Mouse (Mus musculus): ENCODE data around the gene Tigar.

Tigar gene

DNA sequence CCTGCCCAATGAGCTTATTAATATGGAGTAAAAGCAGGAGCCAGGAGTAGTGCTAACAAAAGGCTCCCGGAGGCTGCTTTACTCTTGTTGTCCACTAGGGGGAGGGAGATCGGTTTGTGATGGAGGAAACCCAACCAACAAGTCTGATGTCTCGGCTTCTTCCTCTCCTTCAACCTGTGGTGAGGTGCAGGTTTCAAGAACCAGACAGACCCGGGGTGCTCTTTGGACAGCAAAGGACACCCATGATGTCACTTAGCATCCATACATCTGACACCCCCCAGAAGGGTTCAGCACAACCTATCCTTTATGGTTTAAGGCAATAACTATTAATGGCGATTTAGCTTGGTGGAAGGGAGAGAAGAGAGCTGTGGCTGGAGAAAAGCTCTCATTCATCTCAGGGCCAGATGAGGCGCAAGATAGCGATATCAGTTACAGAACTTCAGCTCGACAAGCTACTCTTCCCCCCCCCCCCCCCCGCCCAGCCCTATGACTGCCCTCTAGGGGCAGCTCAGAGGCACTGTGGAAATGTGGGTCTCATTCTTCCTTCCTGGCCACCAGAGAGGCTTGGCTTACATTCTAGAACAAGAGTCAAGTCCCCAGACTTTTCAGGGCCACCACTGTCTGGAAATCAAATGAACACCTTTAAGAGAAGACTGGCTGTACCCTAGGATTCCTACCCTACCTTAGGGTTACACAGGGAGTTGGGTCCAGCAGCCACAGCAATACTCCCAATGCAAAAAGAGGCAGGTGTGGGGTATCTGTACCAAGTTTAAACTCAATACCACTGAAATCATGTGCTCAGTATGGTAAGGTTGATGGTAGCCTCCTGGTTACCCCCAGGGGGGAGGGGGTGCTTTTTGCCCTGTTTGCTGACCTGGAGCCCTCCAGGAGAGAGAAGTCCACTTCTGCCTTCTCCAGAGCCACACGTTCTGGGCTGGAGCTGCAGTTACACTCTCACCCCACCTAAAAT, 33.1 kb upstream of the Tigar start:
- DNase-seq, result peak; percentile 53

DNA sequence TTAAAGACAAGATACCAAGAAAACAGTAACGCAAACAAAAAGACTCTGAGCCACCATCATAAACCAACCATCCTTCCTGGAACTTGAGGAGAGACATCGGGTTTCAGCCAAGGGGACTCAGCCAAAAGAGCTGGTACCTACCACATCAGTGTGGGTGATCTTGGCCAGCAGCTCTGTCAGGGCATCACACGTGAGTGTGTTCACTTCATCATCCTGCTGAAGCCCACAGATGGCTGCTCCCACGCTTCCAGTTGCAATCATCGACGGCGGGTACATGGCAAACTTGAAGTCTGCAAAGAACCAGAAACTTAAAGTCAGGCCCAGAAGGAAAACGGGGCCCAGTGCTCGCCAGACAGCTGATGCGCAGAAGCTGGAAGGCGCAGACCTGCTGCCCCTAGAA, 29.6 kb upstream of the Tigar start:
- no peak for DNase-seq

DNA sequence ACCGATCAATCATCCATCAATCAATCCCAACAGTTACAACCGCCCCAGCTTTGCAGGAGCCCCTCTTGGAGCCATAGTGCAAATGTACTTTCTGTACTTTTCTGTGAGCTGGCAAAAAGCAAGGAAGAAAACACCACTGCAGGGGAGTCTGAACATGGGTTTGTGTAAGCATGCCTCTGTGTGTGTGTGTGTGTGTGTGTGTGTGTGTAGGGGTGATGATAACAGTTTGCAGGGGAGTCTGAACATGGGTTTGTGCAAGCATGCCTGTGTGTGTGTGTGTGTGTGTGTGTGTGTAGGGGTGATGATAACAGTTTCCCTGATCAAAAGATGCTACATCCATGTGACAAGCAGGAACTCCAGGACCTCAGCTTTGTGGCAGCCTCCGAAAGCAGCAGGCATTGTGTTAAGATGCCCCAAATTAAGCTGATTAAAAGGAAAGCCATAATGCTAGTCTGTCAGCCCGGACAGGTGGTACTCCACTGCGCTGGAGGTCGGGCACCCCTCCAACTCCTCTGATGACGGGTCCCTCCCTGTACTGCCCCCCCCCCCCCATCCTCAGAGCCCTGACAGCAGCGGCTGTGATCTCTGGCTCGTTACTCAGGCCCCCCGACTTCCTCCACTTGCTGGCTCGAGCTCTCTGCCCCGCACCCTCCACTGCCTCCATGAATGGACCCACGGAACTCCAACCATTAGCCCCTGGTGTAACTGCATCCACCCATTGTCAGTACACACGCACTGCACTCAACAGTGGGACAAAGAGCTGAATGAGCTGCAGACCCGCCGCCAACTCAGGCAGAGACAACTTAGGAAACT, 24.3 kb upstream of the Tigar start:
- no peak for DNase-seq

DNA sequence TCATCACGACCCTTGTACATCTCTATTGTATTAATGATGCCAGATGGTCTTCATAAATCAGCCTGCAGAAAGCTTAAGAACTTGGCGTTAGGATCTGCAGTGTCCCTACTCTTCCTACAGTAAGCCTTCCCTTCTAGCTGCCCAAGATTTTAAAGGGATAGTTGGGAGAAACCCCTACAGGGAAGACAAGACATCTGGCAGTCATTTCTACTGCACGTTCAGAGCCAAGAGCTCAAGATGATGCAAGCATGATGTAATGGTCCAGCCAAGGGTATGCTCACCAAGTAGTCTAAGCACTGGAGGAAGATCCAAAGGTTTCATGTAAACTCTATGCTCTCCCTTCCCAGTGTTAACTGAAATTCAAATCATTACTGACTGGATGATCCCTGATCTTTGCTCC, 23.4 kb upstream of the Tigar start:
- DNase-seq, result no peak

DNA sequence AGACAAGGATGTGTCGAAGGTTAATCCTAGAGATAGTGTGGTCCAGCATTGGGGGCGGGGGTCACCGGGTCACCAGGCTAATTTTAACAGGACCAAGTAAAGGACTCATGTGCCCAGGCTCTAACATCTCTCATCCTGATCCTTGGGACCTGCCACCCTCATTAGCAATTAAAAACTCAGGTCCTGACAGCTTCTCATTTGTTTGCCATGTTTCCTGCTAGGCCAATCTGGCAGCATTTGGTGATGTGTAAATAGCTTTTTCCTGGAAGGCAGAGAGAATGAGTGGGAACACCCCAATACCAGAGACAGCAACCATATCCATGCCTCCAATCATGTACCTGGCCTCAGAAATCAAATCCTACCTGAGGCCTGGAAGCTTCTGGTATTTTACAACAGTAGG, 22.6 kb upstream of the Tigar start:
- no peak for DNase-seq

DNA sequence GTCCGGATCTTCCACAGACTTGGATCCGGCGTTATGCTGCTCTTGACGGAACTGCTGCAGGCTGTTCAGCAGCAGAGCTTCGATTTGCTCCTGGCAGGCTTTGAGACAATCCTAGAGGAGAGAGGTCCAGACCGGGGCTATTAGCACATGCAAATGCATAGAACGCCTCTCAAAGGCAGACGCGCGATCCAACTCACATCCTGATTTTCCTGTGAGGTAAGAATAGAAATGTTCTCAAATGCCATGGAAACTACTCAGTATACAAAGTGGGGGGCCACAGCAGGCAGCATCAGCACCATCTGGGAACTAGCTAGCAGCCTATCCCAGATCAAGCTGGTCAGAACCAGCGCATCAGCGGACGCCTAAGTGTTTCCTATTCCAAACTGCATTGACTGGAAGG, 21.0 kb upstream of the Tigar start:
- no peak for DNase-seq

DNA sequence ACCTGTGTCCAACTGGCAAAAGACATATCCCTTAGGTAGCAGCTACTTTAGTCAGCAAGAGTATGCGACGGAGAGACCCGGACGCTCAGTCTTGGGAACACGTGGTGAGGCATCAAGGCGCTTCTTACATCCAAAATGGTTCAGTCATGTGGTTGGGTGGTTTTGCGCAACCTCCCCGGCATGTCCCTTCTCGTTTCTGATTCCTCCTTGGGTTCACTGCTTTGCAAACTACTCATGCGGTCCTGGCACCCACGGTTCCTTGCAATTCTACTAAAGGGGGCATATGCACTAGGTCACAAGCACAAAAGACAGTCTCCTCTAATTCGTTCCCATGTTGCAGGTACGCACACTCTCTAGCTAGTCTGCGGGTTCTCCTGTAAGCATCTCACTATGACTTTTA, 20.3 kb upstream of the Tigar start:
- DNase-seq, result no peak

DNA sequence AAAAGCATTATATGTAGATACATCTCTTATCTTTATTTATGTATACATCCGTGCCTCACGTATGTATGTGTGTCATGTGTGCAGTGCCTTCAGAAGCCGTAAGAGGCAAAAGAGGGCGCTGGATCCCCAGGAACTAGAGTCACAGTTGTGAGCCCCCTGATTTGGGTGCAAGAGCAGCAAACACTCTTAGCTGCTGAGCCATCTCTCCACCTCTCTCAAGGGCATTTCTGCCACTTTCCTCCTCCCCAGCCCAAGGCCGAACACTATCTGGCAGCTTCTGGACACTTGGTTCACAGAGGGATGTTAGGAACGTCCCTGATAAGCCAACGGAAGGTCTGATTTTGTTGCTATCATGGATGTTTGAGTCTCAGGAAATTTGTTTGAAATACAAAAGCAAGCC, 14.1 kb upstream of the Tigar start:
- no peak for DNase-seq

DNA sequence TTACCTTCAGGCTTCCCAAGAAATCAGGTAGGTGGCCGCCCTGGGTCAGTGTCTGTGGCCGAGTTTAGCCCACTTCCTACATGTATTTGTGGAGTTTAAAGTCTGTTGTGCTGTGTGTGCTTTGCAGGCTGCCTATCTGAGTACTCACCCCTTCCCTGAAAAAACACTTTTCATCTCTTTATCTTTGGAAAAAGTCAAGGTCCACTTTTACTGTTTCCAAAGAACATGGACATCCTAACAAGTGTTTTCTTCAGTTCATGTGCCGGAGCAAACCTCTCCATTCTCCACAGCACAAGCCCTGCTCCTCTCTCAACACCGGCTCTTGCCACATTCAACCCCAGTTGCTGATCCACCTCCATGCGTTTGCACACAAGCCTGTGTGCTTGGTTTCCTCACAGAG, 13.6 kb upstream of the Tigar start:
- no peak for DNase-seq

DNA sequence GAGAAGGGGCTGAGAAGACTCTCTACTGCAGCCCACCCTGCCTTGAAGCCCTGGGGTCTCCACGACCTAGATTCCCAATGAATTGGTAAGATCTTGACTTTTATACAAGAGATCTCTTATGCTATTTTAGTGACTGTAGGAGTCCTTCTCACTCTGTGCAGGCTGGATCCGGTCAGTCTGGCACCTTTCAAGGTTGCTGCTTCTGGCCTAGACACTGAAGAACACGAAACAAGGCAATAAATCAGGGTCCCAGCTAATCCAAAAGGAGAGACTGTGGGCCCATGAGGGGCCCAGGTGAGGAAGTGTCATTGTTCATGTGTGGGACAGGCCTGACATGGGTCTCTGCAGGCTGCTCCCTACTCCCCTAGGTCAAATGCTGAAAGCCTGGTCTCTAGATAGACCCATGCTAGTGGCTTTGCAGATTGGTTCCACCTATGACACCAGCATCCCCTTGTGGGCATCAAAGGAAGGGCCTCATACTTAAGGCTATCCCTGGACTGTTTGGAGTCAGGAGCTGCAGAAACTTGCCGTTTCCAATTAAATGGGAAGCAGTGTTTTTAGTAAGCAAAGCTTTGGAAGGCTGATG, 13.0 kb upstream of the Tigar start:
- DNase-seq, result no peak

DNA sequence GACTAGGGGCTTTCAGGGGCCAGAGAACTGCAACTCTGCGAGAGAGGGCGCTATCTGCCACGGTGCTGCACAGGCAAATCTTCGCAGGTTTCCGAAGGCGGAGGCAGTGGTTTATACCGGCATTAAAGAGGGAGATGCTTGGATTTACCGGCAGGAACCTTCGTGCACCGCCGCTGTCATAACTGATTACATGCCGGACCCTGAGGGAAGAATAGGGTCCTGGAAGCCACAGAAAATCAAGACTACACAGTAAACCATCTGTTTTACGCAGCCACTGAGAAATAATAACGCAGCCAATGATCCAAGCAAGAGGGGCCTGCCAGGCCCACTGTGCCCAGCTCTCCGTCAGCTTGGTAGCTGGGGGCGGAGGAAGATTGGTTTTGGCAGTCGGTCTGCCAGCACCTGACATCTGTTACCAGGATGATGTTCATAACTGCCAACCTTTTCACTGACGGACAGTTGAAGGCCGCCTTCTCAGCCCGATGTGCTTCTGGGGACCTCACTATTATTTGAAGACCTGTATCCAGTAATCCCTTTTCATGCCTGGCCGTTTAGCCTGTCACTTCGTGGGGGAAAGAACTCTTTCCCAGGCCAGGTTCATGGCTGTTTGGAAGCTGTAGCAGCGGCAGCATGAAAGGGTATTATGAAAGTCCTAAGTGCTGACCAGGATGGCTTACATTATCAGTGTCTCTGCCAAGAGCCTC, 5.5 kb upstream of the Tigar start:
- no peak for DNase-seq

DNA sequence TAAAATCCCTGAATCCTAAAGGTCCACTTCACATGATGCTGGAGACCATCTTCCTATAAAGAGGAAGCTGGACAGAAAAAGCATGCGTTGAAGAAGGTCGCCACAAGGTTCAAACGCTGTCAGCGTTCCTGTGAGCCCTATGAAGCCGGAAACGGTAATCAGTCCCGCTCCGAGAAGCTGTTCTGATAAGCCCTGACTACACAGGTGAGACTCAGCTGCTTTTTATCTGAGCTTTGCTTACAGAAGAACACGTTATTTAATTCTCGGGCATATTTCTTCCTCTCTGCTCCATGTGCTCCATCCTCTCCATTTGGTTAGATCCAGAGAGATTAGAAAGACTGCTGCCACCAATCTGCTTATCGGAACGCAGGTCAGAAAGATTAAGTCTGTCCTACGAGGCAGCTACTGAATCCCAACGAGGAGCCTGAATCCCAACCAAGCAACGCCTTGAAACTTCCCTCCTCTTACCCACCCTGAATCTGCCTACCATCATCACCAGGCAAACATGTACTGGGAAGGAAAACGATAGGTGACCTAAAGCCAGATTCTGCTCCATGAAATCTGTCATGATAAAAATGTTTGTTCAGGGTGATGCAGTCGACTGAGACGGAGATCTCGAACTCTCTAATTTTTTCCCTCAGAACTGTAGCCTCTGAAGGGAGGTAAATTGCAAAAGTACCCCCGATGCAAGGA, 843 bp downstream of the Tigar start:
- no peak for DNase-seq

DNA sequence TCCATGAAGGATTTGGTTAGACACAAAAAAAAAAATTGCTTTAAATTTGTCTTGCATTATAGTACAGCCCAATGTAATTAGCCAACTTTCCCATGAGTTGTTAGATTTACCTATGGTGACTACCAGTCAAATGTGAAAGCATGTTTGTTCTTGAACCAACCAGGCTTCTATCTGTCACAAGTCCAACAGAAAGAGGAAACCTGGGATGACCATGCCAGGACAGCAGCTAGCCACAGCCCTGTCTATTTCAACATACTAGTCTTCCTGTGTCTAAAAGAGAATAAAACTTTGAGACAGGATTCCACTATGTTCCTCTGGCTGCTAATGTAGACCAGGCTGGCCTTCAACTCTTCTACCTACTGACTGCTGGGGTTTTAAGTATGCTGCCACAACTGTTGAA, 1.9 kb downstream of the Tigar start:
- DNase-seq, result no peak

DNA sequence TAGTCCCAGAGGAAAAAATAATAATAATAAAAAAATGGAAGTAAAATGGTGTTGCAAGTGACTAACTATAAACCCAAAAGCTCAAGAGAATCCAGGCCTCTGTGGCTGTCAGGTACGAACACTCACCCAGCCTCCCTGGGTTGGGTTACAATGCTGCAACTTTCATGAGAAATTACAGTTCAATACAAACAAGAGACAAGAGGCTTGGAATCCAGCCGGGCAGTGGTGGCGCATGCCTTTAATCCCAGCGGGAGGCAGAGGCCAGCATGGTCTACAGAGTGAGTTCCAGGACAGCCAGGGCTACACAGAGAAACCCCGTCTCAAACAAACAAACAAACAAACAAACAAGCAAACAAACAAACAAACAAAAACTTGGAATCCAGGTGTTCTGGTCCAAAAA, 2.6 kb downstream of the Tigar start:
- DNase-seq, result no peak

DNA sequence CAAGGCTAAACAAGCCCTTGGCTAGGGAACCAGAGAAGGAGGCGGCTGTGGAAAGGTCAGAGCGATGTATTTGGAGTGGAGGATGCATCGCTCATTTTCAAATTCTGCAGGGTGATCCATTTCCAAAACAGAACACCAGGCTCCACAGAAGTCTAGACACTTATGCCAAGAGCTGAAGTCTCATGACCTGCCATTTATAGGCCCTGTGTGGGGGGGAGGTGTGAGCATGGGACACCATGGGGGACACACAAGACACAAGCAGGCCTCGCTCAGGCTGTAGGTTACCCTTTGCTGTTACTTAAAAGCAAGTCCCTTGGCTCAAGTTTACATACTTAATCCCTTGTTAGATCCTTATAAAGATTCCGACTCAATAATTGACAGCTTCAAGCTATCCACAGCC, 3.2 kb downstream of the Tigar start:
- DNase-seq, result no peak

DNA sequence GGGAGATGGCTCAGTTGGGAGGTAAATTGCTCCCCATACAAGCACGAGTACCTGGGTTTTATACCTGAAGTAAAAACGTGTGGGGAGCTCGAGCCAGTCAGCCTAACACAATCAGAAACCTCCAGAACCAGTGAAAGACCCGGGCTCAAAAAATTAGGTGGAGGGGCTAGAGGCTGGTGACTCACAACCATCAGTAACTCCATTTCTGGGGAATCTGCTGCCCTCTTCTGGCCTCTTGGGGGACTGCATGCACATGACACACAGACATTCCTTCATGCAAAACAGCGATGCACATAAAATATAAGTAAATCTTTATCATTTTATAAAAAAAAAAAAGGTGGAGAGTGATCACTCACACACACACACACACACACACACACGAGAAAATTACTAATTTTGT, 4.2 kb downstream of the Tigar start:
- peak; percentile 47 for DNase-seq

DNA sequence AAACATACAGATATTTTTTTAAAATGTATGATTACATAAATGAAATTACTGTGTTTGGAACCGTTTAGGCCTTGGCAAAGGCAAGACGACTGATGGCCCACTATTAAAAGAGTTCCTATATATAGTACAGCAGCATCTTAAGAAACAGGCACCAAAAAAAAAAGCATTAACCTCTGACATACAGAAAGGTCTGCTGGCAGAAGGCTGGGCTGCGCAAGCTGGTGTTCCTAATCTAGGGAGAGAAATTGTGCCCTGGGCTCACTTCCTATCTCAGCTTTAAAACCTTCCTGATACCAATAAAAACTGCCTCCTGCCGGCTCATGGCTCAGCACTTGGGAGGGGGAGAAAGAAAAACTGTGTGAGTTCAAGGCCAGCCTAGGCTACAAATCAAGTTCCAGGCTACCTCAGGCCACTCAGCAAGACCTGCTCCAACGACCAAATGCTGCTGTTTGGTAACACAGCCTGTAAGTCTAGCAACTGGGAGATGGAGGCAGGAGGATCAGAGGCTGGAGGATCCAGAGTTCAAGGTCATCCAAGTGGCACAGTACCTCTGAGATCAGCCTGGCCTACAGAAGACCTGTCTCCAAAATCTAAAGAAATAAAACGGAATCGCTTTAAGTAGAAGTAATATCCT, 4.8 kb downstream of the Tigar start:
- no peak for DNase-seq

DNA sequence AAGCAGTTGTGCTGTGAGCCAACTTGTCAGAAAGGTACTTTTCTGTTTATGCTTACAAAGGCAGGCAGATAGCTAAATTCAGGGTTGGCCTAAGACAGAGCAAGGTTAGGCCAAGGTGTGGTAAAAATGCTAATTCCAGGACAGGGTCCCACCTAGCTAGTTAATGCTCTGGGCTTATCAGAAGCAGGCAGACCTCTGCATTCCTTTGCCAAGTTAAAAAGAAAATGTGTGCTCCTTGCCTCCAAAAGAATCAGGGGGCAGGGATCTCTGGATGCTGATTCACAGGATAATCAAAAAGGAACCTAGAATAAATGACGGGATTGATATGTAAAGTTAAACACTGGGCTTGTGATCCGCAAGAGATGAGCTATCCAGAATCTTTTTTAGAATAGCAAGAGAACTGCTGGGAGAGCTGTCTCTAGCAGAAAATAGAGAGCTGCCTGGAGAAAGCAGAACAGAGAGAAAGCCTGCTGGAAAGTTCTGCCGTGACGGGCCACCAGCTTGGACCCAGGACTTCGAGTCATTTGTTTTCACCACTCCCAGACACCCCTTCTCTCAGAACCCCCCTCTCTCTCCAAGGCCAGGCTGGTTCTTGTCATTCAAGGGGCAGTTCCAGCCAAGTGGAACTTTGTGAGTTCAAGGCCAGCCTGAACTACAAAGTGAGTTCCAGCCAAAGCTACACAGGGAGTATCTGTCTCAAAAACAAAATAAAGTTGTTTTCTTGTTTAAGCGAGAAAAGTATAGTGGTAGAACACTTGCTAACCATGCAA, 5.7 kb downstream of the Tigar start:
- no peak for DNase-seq

DNA sequence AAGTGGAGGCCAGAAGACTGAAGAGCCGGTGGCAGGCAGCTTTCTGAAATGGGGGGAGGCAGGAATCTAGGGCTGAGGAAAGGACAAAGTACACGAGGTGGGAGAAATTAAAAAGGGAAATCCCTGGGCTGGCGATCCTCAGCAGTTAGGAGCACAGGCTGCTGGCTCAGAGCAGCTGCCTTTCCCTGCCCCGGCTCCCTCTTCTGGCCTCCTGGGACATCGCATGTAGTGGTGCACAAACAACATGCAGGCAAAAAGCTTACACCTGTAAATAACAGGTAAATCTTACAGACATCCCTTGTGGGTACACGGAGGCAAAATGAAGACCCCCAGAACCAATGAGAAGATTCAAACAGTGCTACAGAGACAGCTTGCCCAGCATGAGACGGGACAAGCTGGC, 14.8 kb downstream of the Tigar start:
- DNase-seq, result no peak

DNA sequence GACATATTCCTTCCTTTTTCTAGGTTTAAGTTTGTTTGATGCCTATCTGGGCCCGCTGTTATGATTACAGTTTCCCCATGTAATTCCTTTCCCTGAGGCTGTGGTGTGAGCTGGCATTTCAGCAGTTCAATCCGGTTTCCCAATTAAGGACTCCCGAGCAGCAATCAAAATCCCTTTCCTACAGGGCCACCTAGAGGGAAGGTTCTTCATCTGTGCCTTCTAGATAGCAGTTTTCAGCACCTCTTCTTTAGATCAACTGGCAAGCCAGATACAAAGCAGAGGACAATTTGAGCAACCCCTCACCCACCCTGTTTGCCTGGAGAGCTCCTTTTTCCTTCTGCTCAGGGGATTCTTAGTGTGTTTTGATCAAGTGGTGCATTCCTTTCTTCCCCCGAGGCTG, 22.6 kb downstream of the Tigar start:
- no peak for DNase-seq

DNA sequence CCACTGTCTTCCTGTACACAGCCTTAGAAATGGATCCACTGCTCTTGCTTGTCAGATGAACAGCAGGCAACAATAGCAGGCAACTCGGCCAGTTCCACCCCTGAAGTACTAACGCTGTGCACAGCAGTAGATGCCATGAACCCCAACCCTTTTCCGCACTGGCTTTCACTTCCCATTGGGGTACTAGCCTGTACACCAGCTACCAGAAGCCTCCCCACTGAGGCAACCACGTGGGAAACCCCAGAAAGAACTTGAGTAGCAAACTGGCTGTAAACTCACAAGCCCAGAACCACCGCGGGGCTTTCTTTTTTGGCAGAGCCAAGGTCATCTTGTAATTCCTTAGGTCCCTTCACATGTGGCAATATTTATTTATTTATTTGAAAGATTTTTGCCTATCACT, 27.5 kb downstream of the Tigar start:
- DNase-seq, result no peak

Data from liver (tissue).